Mouse (Mus musculus): Measurements from ENCODE around the gene Tomm34. TPM values are rescaled to one million over a fixed set of nuclear protein-coding genes. Genes with fewer than 3 reads are reported as not detected.
A peak's percentile ranks its signal among the peaks of the same experiment; 100 is the strongest.
"Not testable (repeated sequence)": the region's sequence is repeated elsewhere in the genome, so short reads cannot be mapped to it uniquely, and the experiment has no call there.

The Tomm34 gene
- polyA plus RNA-seq, 1 experiment = 48.8 TPM

GRCm38 (mm10) chr2:164081577-164081976, 10.6 kb upstream of the Tomm34 start:
- no peak for DNase-seq
- WGBS = 92% methylated on average over 10 of the region's 10 CpGs
- Histone ChIP-seq H3K4me3 (replicated peaks; ENCODE audit: extremely low read depth, low read depth, low read length) (no peak overlapping the region), H3K4me1 (ENCODE audit: control insufficient read depth, insufficient read depth, low read length) (peaks cover 23% of the 10 kb centered on the region)
- TF ChIP-seq CTCF (IDR thresholded peaks at IDR 0.05; ENCODE audit: insufficient read depth, low read length) = no peak
- no peak for TF ChIP-seq POLR2A (IDR thresholded peaks at IDR 0.05; ENCODE audit: borderline replicate concordance, extremely low read depth, low read depth, low read length)

DNA sequence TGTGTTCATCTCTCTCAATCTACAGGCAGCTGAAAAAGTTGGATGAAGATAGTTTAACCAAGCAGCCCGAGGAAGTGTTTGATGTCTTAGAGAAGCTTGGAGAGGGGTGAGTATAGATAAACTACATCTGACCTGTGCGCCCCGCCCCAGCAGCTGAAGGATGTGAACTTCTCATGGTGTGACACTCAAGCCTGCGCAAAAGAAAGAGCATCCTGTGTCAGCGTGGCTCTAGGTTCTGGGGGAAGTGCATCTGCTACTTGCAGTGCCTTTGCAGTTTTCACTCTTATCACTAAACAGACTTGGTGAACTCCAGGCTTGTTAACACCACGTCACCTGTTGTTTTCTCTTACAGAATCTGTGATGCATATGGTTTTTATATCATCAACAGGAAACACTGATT, 8.5 kb upstream of the Tomm34 start:
- no peak for DNase-seq
- no peak overlapping the region for H3K4me3 ChIP-seq (replicated peaks; ENCODE audit: extremely low read depth, low read depth, low read length)
- H3K4me1 ChIP-seq (ENCODE audit: control insufficient read depth, insufficient read depth, low read length) = peaks cover 18% of the 10 kb centered on the region
- no peak for TF ChIP-seq POLR2A (IDR thresholded peaks at IDR 0.05; ENCODE audit: borderline replicate concordance, extremely low read depth, low read depth, low read length)
- no peak for TF ChIP-seq CTCF (IDR thresholded peaks at IDR 0.05; ENCODE audit: insufficient read depth, low read length)
- 46% methylated on average over 6 of the region's 6 CpGs for WGBS

DNA sequence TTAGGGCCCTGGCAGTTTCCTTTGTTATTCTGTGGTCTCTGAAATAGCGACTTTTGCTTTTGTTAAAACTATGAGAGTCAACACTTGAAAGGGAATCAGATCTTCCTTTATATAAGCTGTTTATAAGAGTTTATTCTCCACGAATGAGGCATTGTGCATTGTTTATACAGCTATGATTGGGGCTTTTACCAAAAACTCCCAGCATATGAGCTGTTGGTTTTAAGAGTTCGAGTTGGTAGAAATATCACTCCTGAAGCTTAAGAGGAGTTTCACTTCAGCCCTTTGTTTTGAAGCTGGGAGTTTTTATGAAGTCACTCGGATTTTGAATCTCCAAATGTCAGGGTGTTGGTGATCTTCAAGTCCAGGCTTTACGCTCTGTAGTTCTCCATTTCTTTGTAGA, 6.9 kb upstream of the Tomm34 start:
- Histone ChIP-seq H3K4me1 (ENCODE audit: control insufficient read depth, insufficient read depth, low read length) (peaks cover 11% of the 10 kb centered on the region; the same call in 1 of the 2 replicates), H3K4me3 (replicated peaks; ENCODE audit: extremely low read depth, low read depth, low read length) (no peak overlapping the region)
- TF ChIP-seq CTCF (IDR thresholded peaks at IDR 0.05; ENCODE audit: insufficient read depth, low read length) (no peak), POLR2A (IDR thresholded peaks at IDR 0.05; ENCODE audit: borderline replicate concordance, extremely low read depth, low read depth, low read length) (no peak)
- WGBS = 27% methylated on average over 5 of the region's 5 CpGs
- no peak for DNase-seq

GRCm38 (mm10) chr2:164076874-164077425, 6.0 kb upstream of the Tomm34 start:
- 50% methylated on average over 8 of the region's 8 CpGs for WGBS
- Histone ChIP-seq H3K4me1 (ENCODE audit: control insufficient read depth, insufficient read depth, low read length) (peaks cover 6% of the 10 kb centered on the region; the same call in 1 of the 2 replicates), H3K4me3 (replicated peaks; ENCODE audit: extremely low read depth, low read depth, low read length) (no peak overlapping the region)
- DNase-seq = no peak
- TF ChIP-seq CTCF (IDR thresholded peaks at IDR 0.05; ENCODE audit: insufficient read depth, low read length) (no peak), POLR2A (IDR thresholded peaks at IDR 0.05; ENCODE audit: borderline replicate concordance, extremely low read depth, low read depth, low read length) (no peak)

DNA sequence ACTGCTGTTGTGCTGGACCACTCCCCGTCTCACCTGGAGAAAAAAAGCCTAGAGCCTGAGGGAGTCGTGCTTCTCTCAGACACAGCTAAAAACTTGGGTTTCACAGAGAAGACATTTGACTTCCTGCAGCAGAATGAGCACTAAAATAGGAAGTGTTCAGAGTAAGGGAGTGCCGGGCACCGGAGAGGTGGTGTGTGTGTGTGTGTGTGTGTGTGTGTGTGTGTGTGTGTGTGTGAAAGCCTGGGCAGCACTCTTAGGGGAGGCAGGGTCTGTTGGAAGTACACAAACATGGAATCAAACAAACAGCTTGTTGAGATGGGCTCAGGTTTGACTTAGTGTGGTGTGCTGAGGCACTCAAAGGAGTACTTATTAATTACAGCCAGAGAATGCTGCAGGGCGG, 4.1 kb upstream of the Tomm34 start:
- no peak for DNase-seq
- peak overlapping the region; percentile 98 for H3K4me3 ChIP-seq (replicated peaks; ENCODE audit: extremely low read depth, low read depth, low read length)
- H3K4me1 ChIP-seq (ENCODE audit: control insufficient read depth, insufficient read depth, low read length) = peaks cover 4% of the 10 kb centered on the region; the same call in 1 of the 2 replicates
- TF ChIP-seq POLR2A (IDR thresholded peaks at IDR 0.05; ENCODE audit: borderline replicate concordance, extremely low read depth, low read depth, low read length) = no peak
- WGBS = 10% methylated on average over 5 of the region's 5 CpGs

DNA sequence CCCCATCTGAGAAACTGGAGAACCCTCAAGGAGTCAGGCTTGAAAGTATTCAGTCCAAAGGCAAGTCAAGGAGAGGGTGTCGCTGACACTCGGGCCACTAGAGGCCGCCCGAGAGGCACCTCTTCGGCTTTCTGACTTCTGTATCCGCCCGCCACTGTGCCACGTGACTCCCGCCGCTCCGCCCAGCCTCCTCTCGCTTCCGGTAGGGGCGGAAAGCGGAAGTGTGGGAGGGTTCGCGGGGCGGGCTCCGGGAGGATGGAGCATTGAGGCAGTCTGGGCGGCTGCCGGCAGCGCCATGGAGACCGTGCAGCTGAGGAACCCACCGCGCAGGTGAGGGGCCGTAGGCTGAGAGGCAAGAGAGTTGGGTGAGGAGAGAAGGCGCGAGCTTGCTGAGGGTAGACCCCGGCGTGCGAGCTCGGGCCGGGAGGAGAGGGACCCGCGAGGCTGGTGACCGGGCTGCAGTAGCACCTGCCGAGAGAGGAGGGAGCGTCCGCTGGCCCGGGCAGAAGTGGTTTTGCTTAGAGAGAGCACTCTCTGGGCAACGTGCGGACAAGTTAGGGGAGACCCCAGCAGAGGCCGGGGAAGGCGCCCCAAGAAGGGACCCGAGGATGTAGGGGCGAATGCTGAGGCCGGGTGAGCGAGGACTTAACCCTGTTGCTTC, 3.1 kb upstream of the Tomm34 start:
- TF ChIP-seq POLR2A (IDR thresholded peaks at IDR 0.05; ENCODE audit: borderline replicate concordance, extremely low read depth, low read depth, low read length) (peak; percentile 98), CTCF (IDR thresholded peaks at IDR 0.05; ENCODE audit: insufficient read depth, low read length) (peak; percentile 69)
- peak; percentile 98 for DNase-seq
- under 1% methylated on average over 47 of the region's 48 CpGs for whole genome bisulfite sequencing
- Histone ChIP-seq H3K4me1 (ENCODE audit: control insufficient read depth, insufficient read depth, low read length) (peaks cover 8% of the 10 kb centered on the region), H3K4me3 (replicated peaks; ENCODE audit: extremely low read depth, low read depth, low read length) (peak overlapping the region; percentile 98)

DNA sequence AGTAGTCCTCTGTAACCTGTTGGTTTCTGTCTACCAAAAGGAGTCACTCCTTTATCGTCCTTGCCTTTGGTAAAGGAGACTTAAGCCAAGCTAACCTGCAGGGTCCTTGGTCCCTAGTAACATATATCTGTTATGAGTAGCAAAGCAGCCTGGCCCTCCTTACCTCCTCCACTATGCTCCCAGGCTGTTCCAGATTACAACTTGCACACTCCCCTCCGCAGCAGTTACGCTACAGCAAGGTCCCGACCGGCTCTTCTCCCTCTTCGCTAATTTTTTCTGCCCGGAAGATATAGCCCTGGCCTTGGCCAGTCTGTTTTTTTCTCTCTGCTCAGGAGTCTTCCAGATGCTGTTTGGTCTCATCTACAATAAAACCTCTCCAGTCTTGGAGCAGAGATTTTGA, 2.2 kb upstream of the Tomm34 start:
- 87% methylated on average over 7 of the region's 7 CpGs for WGBS
- H3K4me3 ChIP-seq (replicated peaks; ENCODE audit: extremely low read depth, low read depth, low read length) = no peak overlapping the region
- DNase-seq = no peak
- no peak for TF ChIP-seq CTCF (IDR thresholded peaks at IDR 0.05; ENCODE audit: insufficient read depth, low read length)
- TF ChIP-seq POLR2A (IDR thresholded peaks at IDR 0.05; ENCODE audit: borderline replicate concordance, extremely low read depth, low read depth, low read length) = no peak
- H3K4me1 ChIP-seq (ENCODE audit: control insufficient read depth, insufficient read depth, low read length) = peaks cover 10% of the 10 kb centered on the region

- TF ChIP-seq CTCF (IDR thresholded peaks at IDR 0.05; ENCODE audit: insufficient read depth, low read length) (no peak), POLR2A (IDR thresholded peaks at IDR 0.05; ENCODE audit: borderline replicate concordance, extremely low read depth, low read depth, low read length) (no peak)
- H3K4me1 ChIP-seq (ENCODE audit: control insufficient read depth, insufficient read depth, low read length) = peaks cover 9% of the 10 kb centered on the region
- 96% methylated on average over 2 of the region's 2 CpGs for WGBS
- no peak for DNase-seq
- no peak overlapping the region for H3K4me3 ChIP-seq (replicated peaks; ENCODE audit: extremely low read depth, low read depth, low read length)
These were observed 1.1 kb upstream of the Tomm34 start for GRCm38 (mm10) chr2:164072109-164072508.

GRCm38 (mm10) chr2:164071437-164071820, 460 bp upstream of the Tomm34 start:
- 74% methylated on average over 11 of the region's 11 CpGs for WGBS
- H3K4me3 ChIP-seq (replicated peaks; ENCODE audit: extremely low read depth, low read depth, low read length); H3K4me1 ChIP-seq (ENCODE audit: control insufficient read depth, insufficient read depth, low read length); DNase-seq: not testable (repeated sequence)

- no peak for DNase-seq
- WGBS = under 1% methylated on average over 45 of the region's 45 CpGs
These were observed 716 bp downstream of the Tomm34 start, which contains the start of gene Stk4 for GRCm38 (mm10) chr2:164070142-164070764. TSS of gene Stk4 (plus strand) at chr2:164070322.

More at GRCm38 (mm10) chr2:164070142-164070764, 716 bp downstream of the Tomm34 start, which contains the start of gene Stk4:
- Histone ChIP-seq H3K4me1 (ENCODE audit: control insufficient read depth, insufficient read depth, low read length) (peaks cover 6% of the 10 kb centered on the region), H3K4me3 (replicated peaks; ENCODE audit: extremely low read depth, low read depth, low read length) (peak within 1 kb of the TSS; percentile 79)
- TF ChIP-seq POLR2A (IDR thresholded peaks at IDR 0.05; ENCODE audit: borderline replicate concordance, extremely low read depth, low read depth, low read length) (no peak), CTCF (IDR thresholded peaks at IDR 0.05; ENCODE audit: insufficient read depth, low read length) (no peak)
